Mouse (Mus musculus): ENCODE measurements around the gene Mboat7.
"Not testable (repeated sequence)": the region's sequence is repeated elsewhere in the genome, so short reads cannot be mapped to it uniquely, and the experiment has no call there.

Gene Mboat7

DNA sequence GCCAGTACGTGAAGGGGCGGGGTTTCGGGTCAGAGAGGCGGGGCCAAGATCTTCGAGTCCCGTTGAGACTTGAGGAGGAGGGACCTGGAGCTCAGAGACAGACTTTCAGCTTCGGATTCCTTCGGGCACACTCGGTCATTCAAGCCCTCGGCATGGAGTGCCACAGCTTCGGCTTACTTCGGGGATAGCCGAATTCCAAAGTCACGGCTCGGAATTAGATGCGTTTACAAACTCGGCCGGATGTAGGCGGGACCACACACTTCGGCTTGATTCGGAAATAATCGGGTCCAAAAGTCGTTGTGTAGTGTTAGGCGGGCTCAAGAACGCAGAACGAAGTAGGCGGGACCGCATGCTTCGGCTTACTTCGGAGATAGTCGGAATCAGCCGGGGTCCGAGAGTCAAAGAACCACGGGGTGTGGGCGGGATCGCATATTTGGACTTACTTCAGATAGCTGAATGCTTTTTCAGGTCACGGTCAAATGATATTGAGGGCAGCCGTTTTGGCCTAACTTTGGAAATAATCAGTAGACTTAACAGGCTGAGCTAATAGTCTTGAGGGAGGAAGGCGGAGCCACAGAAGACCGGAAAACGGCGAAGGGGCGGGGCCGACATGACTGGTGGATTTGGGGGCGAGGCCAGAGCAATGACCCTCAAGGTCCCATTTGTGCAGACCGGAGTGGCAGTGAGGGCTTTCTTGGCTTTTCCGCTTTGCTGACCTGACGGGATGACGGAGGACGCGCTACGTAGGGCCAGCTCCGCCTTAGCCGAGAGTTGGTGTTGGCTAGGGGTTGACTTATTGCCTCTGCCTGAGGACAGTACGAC, at the start of gene Mboat7:
TSS of gene Mboat7 (minus strand) at position 537 of the 822 bp plus-strand sequence.
- ATAC-seq (ENCODE audit: low TSS enrichment): peak; percentile 87

DNA sequence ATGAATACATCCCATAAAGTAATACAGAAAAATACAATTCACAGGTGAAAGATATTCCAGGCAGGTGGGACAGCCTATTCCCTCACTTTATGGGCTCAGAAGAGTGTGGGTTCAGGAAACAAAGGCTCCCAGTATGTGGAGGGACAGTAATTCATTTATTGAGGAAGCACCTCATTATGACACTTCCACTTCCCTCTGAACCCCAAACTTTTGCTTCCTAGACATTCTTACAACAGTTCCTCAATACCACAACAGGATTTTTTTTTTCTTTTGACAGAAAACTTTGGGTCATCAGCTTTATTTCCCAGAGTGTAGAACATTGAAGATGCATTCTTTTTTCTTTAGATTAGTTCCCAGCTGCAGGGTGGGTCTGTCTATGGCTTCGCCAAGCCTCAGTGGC, 39.4 kb upstream of the Mboat7 start:
- ATAC-seq (ENCODE audit: low TSS enrichment): not testable (repeated sequence)

DNA sequence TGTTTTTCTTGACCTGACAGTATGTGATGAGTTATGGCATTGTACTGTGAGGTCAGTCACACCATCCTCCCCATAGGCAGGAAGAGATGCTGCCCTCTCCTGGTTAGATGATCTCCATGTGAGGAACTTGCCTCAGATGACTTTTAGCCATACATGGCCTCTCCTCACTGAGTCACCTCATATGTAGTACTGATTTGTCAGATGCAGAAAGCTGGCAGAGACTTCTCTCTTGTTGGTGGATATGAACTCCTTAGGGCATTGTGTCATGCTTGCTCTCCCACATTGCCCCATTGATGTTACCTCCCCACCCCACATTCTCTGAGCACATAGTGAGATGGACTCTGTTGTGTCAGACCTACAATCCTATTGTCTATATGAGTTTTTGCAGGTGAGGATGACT, 32.1 kb upstream of the Mboat7 start:
- not testable (repeated sequence) for ATAC-seq (ENCODE audit: low TSS enrichment)

DNA sequence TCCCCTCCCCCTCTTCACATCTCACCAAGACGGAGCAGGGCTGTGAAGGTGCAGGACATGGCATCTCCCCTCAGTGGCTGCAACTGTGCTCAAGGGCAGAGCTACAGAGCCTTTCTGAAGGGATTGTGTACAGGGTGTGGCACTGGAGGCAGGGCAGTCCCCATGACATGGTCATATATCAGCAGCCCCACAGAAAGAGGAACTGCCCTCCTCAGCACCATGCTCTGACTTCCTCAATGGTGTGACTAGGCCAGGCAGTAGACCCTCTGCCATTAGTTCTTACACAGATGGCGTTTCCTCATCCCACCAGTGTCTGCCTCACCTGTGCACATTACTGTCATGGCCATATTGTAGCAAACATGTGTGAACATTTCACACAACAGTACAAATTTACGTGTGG, 26.9 kb upstream of the Mboat7 start, which contains the start of gene Pirb:
TSS of gene Pirb (minus strand) at position 124 of the 400 bp plus-strand sequence.
- not testable (repeated sequence) for ATAC-seq (ENCODE audit: low TSS enrichment)

DNA sequence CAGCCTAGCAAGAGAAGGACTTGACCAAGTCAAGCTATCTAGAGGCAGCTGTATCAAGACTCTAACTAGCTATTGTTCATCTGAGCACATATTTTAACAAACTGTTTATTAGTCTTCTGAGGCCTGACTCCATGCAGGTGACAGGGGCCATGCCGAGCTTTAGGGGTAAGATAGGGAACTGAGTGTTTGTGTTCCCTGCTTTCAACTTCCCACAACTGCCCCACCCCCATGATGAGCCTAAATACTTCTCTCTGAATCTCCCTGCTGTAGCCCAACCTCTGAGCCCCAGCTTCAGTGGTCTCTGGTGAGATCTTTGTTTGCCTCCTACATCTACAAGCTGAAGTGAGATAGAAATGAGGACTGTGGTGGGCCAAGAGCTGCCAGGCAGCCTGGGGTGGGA, 21.9 kb upstream of the Mboat7 start:
- no peak for ATAC-seq (ENCODE audit: low TSS enrichment)

DNA sequence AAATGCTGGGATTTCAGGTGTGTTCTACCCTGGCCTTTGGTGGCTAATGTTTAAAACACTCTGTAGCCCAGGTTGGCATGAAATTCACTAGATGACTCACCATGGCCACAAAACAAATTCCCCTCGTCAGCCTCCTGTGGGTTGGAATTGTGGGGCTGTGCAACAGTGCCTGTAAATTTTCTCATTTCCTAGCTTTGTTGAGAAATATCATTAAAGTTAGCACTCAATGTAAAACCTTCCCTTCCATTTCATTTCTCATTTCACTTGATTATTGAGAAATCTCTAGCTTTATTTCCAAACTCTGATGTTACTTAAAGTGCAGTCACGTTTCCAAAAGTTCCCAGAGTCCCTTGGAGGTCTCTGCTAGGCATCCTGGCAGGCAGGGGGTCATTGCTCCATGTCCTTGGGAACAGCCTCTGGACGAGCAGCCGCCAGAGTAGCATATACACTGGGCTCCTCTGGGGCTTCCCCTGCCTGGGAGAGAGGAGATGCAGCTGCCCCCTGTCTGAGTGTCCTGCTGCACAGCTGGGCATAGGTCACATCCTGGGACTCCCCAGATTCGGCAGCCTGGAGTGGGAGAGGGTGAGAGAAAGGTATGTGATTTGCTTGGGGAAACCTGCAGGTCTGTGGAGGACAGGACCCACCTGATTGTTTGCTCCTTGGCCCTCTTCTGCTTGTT, 19.1 kb upstream of the Mboat7 start:
- ATAC-seq (ENCODE audit: low TSS enrichment): no peak

DNA sequence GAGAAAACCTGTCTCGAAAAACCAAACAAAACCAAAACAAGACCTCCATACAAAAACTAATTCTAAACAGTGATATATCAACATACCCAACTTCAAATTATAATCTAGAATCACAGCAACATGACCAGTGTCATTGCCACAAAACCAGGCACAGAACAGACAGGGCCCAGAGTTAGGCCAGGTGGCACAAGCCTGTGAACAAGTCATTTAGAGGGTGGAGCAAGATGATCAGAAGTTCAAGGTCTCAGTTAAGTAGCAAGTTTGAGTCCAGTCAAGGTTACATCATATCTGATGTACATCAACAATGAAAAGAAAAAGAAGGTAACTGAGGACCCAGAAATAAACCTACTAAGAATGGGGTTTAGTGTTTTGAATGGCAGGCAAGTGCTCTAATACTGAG, 15.7 kb upstream of the Mboat7 start:
- no peak for ATAC-seq (ENCODE audit: low TSS enrichment)

DNA sequence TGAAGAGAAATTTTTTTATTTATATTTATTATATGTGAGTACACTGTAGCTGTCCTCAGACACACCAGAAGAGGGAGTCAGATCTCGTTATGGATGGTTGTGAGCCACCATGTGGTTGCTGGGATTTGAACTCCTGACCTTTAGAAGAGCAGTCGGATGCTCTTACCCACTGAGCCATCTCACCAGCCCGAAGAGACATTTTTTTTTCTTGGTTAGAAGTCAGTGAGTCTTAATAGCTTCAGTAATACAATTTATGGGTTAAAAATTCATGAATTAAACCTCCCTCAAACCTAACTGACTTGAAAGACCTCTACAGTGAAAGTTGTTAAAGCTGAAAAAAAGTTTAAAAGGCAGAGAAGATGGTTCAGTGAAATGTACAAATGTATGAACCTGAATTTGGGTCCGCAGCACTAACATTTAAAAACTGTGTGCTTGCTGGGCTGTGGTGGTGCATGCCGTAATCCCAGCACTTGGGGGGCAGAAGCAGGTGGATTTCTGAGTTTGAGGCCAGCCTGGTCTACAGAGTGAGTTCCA, 15.2 kb upstream of the Mboat7 start:
- ATAC-seq (ENCODE audit: low TSS enrichment): not testable (repeated sequence)

DNA sequence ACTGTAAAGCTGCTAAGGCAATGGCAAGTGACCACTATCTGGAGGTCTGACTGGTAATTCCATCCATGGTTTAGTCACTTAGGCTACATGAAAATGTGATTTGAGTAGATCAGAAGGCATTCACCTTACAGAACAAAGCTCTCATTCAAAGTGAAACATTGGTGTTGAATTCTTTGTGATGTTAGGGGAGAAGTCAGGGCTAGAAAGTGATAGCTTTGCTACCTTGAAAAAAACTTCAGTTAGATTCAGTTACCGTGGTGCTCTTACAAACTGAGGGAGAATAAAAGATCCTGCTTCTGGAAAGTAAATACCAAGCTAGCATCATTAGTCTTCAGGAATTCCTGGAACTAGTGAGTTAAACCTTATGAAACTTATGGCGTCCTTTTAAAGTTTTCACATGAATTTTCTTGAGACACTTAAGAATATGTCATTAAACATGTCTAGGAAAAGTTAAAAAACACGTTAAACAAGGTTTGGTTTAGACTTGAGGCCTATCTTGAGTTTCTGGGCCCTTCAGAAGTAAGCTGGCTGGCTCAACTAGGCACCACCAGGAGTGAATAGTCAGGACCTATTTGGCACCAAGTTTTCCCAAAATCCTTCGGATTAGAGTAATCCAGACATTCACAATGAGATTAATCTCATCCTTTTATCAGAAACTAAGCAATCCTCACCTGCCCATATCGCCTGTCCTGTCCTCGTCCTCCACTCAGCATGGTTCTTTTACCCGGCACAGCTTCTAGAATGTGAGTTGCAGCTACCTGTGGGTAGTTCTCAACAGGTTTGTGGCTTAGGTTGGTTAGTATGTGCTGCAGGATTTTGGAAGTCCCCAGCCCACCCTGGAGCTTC, 14.5 kb upstream of the Mboat7 start:
- no peak for ATAC-seq (ENCODE audit: low TSS enrichment)

DNA sequence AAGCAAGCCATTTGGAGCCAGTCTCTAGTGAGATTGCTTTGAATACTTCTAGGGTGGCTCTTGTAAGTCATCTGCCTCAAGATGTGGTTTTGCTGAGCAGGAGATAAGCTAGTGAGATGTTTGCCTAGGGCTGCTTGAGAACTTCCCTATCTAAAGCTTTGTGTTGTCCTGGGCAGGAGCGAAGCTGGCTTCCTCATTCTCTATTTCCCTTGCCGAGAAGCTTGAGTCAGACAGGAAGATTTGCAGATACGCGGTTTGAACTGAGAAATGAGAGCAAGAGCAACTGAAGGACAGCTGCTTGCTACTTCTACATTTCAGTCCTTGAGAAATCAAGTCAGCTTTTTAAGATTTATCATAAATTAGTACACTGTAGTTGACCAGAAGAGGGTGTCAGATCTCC, 13.7 kb upstream of the Mboat7 start:
- no peak for ATAC-seq (ENCODE audit: low TSS enrichment)

DNA sequence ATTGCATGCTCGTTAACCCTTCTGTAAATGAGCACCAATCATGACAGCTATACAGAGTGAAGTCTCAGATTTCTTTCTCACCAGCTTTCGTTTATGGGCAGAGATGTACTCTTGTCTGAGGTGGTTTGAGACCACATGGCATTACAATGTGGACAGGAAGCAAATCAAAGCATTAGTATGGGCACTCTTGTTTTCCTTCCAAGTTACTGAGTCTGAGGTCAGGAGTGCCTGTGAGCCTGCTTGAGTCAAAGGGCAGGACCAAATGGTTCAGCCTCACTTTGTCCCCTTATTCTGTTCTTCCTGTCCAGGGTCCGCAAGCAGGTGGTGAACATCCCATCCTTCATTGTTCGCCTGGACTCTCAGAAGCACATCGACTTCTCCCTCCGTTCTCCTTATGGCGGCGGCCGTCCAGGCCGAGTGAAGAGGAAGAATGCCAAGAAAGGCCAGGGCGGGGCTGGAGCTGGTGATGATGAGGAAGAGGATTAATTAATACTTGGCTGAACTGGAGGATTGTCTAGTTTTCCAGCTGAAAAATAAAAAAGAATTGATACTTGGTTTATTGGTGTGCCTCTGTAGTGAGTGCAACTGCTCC, 13.1 kb upstream of the Mboat7 start:
- ATAC-seq (ENCODE audit: low TSS enrichment): no peak

DNA sequence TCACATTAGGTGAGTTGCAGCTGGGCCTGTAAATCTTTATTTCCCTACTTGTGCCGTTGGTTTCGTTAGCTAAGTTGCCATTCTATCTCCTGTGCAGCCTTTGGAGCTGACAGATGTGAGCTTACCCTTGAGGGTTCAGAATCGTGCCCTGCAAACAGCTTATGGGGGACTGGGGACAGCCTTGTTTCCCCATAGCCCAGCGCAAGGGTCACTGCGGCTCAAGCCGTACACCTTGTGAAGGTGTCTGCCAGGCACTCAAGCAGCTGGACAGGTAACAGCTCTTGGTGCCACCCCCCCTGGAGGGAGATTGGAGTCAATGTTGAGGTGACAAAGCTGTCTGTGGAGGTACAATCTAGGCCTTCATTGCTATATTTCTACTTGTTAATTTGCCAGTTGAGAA, 12.6 kb upstream of the Mboat7 start:
- no peak for ATAC-seq (ENCODE audit: low TSS enrichment)

DNA sequence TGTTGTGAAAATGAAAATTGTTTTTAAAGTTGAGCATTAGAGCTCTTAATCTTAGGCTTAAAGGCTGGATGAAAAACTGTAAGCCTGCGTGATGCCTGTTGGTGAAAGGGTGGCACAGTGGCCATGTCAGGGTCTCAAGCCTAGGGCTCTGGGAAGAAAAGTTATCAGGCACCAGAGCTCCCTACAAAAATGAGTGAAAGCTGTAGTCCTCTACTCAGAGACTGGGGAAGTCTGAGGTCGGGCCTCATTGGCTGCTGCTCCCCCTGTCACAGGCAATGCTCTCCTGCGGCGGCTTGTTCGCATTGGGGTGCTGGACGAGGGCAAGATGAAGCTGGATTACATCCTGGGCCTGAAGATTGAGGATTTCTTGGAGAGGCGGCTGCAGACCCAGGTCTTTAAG, 12.1 kb upstream of the Mboat7 start:
- not testable (repeated sequence) for ATAC-seq (ENCODE audit: low TSS enrichment)

DNA sequence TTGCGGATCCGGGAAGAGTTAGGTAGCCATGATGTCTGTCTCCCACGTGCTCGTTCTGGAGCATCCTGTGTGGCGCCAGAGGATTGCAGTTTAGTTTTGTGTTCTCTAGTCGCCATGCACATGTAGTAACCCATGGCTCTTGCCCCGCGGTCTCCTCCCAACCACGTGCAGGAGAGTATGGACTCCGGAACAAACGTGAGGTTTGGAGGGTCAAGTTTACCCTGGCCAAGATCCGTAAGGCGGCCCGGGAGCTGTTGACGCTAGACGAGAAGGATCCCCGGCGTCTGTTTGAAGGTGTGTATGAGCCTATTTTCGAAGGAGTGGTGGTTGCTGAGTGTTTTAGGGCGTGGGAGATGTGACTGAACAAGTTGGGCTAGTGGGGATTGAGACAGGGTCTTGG, 11.2 kb upstream of the Mboat7 start:
- ATAC-seq (ENCODE audit: low TSS enrichment): peak; percentile 62

DNA sequence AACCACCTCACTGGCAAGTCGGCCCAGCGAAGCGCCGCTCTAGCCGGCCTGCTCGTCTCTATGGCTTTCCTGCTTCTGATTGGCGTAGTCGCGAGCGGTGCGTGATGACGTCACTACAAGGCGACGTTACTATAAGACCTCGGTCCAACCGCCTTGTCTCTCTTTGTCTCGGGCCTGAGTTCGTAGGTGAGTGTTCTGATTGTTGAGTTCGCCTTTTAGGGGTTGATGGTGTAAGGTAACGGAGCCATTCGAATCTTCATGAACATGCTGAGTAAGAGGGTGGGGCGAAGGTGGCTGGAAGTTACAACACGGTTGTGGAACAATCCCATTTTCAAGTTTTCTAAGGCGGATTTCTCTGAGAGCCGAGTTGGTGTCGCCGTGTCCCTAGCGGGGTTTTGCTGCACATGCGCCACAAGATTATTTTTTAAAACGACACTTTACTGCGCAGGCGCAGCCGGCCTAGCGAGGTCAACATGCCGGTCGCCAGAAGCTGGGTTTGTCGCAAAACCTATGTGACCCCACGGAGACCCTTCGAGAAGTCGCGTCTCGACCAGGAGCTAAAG, 10.6 kb upstream of the Mboat7 start, which contains the start of gene Rps9:
TSS of gene Rps9 (plus strand) at position 115 of the 563 bp plus-strand sequence.
- ATAC-seq (ENCODE audit: low TSS enrichment): peak; percentile 94

DNA sequence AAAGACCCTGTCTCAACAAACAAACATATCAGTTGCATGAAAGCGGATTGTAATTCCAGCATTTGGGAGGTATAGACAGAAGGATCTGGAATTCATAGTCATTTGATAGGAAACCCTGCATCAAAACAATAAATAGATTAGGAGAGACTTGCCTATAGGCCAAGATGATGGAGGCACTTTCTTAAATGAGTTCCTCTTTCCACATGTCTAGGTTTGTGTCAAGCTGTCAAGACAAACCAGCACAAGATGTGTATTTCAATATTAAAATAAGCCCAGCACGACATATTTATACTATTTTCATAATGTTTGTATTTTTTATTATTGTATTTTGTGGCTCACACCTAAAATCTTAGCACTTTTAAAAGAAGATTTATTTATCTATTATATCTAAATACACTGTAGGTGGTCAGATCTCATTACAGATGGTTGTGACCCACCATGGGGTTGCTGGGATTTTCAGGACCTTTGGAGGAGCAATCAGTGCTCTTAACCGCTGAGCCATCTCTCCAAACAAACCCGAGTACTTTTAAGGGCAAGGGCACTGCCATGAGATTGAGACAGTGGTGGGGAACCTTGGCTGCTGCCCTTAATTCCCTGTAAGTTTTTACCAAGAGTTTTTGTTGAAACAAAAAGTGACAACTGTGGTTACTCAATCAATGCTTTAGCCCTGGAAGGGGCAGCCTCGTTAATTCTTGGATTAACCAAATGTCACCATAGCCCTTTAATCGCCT, 10.0 kb upstream of the Mboat7 start:
- no peak for ATAC-seq (ENCODE audit: low TSS enrichment)

DNA sequence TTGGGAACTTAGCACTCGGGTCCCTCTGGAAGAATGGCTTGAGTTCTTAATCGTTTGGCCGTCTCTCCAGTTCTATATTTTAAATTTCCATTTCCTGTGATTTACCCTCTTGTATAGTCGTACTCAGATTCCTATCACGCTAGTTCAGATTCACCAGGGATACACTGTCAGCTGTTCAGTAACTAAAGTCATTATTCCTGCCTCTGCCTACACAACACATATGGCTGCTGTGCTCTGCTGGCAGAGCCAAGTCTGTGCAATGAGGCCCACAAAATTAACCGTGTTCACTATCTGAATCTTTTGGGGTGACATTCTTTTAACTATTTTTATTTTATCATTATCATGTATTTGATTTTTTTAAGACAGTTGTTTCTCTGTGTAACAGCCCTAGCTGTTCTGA, 5.1 kb upstream of the Mboat7 start:
- ATAC-seq (ENCODE audit: low TSS enrichment): peak; percentile 64; the same call in 1 of the 2 replicates

DNA sequence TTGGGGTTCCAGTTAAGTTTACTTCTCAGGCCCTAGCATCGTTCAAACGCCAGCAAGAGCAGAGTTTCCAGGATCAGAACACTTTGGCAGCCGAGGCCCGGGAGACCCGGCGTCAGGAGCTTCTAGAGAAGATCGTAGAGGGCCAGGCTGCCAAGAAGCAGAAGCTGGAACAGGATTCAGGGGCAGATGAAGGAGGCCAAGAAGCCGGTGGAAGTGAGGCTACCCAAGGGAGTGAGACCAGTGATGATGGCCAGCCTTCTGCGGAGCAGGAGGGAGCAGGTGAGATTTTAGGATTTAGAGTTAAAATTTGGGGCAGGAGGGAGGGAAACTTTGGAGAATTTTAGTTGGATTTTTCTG, 1.6 kb upstream of the Mboat7 start:
- not testable (repeated sequence) for ATAC-seq (ENCODE audit: low TSS enrichment)

DNA sequence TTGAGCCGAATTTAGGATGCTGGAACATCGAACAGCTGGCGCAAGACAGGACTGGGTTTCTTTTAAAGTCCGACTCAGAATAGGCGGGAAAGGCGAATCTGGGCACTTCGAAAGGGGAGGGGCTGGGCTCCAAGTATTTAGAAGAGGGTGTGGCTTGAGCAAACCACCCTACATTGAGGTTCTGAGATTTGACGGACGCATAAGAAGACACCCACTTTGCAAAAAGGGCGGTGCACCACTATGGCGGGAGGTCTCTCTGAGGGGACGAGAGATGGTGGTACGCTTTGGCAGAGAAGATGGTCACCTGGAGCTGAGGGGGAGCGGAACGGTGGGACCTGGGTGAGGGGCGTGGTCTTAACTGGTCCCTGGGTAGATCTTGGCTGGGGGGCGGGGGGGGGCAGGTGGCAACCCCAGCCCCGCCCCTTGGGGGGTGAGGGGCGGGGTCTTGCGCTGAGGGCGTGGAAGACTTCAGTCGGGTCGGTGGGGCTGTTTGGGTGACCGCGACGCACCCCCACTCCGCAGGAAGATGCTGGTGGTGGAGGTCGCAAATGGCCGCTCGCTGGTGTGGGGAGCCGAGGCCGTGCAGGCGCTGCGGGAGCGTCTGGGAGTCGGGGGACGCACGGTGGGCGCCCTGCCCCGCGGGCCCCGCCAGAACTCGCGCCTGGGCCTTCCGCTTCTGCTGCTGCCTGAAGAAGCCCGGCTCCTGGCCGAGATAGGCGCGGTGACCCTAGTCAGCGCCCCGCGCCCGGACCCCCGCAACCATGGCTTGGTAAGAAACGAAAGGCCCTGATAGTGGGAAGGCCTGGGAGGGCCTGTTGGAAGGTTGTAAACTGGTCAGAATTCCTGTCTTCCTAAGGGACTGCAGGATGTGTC, 989 bp upstream of the Mboat7 start:
- ATAC-seq (ENCODE audit: low TSS enrichment): no peak

DNA sequence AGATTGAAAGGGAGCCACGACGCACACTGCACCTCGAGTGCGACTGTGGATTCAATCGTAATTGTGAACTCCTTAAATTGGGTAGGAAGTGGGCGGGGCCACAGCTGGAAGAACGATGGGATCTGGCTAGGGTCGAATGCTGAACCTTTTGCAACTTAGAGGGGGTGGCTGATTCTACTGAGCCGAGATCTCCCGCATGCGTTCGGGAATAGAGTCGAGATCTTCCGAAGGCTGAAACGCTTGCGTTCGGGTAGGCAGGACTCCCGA, 419 bp upstream of the Mboat7 start:
- ATAC-seq (ENCODE audit: low TSS enrichment): no peak
